Mouse (Mus musculus) embryonic fibroblast, embryonic 13.5 days (primary cell): ENCODE data around the gene Soga1.

Experiments used
- CTCF ChIP-seq: IDR thresholded peaks from 2 replicates; pipeline ENCODE4 v1.5.1; 2011; ENCODE audit warnings: mild to moderate bottlenecking, control low read depth, low read length, moderate library complexity, borderline replicate concordance; ENCODE audit not compliant: insufficient read depth
- POLR2A ChIP-seq: IDR thresholded peaks from 2 replicates; pipeline ENCODE4 v1.6.1; 2011; ENCODE audit warnings: low read depth, mild to moderate bottlenecking, control low read depth, low read length, moderate library complexity

DNA sequence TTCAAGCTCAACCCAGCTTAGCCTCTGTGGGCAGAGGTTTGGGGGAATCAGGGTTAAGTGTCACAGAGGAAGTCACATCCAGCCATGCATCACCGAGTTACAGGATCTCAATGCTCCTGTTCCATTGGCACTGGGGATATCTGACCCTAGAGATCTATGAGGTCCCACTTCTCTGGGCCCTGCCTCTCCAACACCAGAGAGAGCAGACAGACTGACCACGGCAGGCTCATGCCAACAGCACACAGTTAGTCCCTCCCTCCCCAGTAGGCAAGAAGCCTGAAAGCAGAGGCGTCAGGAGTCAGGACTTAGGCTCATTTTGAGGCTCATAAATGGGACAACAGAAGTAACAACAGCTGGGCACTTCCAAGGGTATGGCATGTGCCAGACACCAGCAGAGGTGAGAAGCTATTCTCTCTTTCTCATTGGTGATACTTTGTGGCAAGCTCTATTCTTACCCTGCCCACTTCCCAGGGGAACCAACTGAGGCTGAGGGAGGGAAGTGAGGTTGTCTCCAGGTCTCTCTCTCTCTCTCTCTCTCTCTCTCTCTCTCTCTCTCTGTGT, 9.2 kb downstream of the Soga1 start:
- TF ChIP-seq CTCF: no peak
- TF ChIP-seq POLR2A: no peak
